Mouse (Mus musculus) CD4-positive helper T cell, adult 2 months (primary cell): ENCODE results near the gene Tssk4.

Experiments
- DNase-seq: peaks from one replicate; pipeline ENCODE4 v3.0.0-alpha.2; 2012; ENCODE audit warnings: low read depth, missing footprints, low spot score

Tssk4 gene

GRCm38 (mm10) chr14:55649884-55650283 is at the start of gene Tssk4:
TSS of gene Tssk4 (plus strand) at chr14:55650184.
- DNase-seq, result no peak

GRCm38 (mm10) chr14:55603271-55603632 is 46.7 kb upstream of the Tssk4 start, which contains the start of gene Irf9:
TSS of gene Irf9 (plus strand) at chr14:55603571.
- DNase-seq, result peak; percentile 25

GRCm38 (mm10) chr14:55603633-55604576 is 46.1 kb upstream of the Tssk4 start:
- peak; percentile 97 for DNase-seq

- peak; percentile 44 for DNase-seq
Measured at GRCm38 (mm10) chr14:55604823-55605222, 45.2 kb upstream of the Tssk4 start.

GRCm38 (mm10) chr14:55605743-55606459 is 44.1 kb upstream of the Tssk4 start:
- DNase-seq, result no peak

- no peak for DNase-seq
Measured at GRCm38 (mm10) chr14:55608339-55608738, 41.6 kb upstream of the Tssk4 start.

- no peak for DNase-seq
Measured at GRCm38 (mm10) chr14:55613346-55613745, 36.6 kb upstream of the Tssk4 start.

- DNase-seq, result no peak
Measured at GRCm38 (mm10) chr14:55614565-55615178, 35.3 kb upstream of the Tssk4 start.

- no peak for DNase-seq
Measured at GRCm38 (mm10) chr14:55615876-55616275, 34.1 kb upstream of the Tssk4 start.

GRCm38 (mm10) chr14:55616844-55617243 is 33.1 kb upstream of the Tssk4 start:
- no peak for DNase-seq

- DNase-seq, result peak; percentile 63
Measured at GRCm38 (mm10) chr14:55617822-55618221, 32.2 kb upstream of the Tssk4 start, which contains the start of gene Rec8. TSS of gene Rec8 (plus strand) at chr14:55618037.

GRCm38 (mm10) chr14:55618486-55619195 is 31.3 kb upstream of the Tssk4 start:
- DNase-seq, result peak; percentile 22

- DNase-seq, result no peak
Measured at GRCm38 (mm10) chr14:55628077-55628827, 21.7 kb upstream of the Tssk4 start.

- DNase-seq, result peak; percentile 76
Measured at GRCm38 (mm10) chr14:55629312-55629711, 20.7 kb upstream of the Tssk4 start.

GRCm38 (mm10) chr14:55634874-55635522 is 15.0 kb upstream of the Tssk4 start:
- DNase-seq, result no peak

GRCm38 (mm10) chr14:55635523-55636007 is 14.4 kb upstream of the Tssk4 start, which contains the start of gene Ipo4:
TSS of gene Ipo4 (minus strand) at chr14:55635957.
- peak; percentile 93 for DNase-seq

GRCm38 (mm10) chr14:55637795-55638194 is 12.2 kb upstream of the Tssk4 start, which contains the start of gene Gm49378:
TSS of gene Gm49378 (minus strand) at chr14:55637895.
- DNase-seq, result no peak

- no peak for DNase-seq
Measured at GRCm38 (mm10) chr14:55640816-55641215, 9.2 kb upstream of the Tssk4 start.

GRCm38 (mm10) chr14:55641291-55641690 is 8.7 kb upstream of the Tssk4 start:
- DNase-seq, result no peak

GRCm38 (mm10) chr14:55642679-55643059 is 7.3 kb upstream of the Tssk4 start:
- no peak for DNase-seq
